Mouse (Mus musculus): ENCODE measurements around the gene Cbx4.

DNA sequence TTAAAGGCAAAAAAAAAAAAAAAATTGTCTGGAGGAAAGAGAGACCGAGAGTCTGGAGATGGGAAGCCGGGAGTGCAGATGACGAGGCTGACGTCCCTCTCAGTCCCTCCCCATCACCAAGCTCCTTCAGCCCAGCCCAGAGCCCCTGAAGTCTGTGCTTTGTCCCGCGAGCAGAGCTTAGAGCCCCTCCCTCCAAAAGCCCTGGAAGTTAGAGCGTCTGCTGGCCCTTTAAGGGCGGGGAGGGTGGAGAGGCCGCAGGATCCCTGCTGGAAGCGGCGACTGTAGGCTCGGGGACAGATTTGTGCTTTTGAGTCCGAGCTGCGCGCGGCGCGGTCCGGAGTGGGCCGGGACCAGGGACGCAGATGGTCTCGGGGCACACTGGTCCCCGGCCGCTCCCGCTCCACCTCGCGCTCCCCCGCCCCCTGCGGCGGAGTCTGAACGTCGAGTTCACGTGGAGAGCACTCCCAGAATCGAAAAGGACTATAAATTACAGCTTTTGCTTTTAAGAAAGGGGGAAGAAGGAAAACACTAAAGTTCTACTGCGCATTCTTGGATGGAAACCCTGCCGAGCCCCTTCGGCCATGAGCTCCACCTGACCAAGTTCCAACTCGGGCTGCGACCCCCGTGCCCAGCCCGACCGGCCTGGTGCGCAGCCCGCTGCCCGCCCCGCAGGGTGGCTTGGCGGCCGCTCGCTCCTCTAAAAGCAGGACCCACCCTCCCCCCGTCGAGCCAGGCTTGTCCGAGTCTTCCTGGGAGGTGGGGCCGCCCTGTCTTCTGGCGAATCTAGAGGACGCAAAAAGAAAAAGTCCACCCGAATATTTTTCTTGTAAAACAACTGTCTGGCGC lies 48.9 kb downstream of the Cbx4 start:
- TF ChIP-seq EP300 (IDR thresholded peaks at IDR 0.05; ENCODE audit: insufficient read depth, low read depth, low read length): no peak
- TF ChIP-seq POLR2A (IDR thresholded peaks at IDR 0.05; ENCODE audit: insufficient read depth, low read depth, low read length): no peak
